Mouse (Mus musculus): ENCODE data around the gene Hnrnph1. TPM values are rescaled to one million over a fixed set of nuclear protein-coding genes. Genes with fewer than 3 reads are reported as not detected.

The Hnrnph1 gene
- polyA plus RNA-seq, 1 experiment from 2014 or later: 384 TPM

DNA sequence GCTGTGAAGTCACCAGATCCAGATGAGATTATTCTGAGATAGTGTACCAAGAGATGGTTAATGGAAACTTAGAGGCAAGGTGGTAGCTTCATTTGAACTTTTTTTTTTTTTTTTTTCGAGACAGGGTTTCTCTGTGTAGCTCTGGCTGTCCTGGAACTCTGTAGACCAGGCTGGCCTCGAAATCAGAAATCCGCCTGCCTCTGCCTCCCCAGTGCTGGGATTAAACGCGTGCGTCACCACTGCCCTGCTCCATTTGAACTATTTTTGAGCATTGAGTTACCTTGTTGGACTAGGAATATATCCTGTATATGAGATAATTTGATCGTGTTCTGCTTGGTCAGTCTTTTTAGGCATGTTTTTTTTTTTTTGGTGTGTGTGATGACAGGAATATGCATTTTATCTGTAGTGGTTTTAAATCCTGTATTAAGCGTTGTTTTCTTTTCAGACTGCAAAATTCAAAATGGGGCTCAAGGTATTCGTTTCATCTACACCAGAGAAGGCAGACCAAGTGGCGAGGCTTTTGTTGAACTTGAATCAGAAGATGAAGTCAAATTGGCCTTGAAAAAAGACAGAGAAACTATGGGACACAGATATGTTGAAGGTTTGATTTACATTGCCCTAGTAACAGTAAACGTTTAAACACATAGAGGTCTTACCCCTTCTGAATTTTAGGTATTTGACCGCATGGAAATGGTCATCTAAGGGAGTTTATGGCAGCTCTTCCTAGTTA lies 2.4 kb downstream of the Hnrnph1 start:
- H3K4me3 ChIP-seq (ENCODE audit: low read length): peak overlapping the region; percentile 92
- H3K36me3 ChIP-seq (ENCODE audit: control insufficient read depth, insufficient read depth, low read length): peaks cover 11% of the 10 kb centered on the region
- WGBS: 68% methylated on average over 12 of the region's 12 CpGs
- ATAC-seq: no peak
- H3K27me3 ChIP-seq (replicated peaks; ENCODE audit: control insufficient read depth, insufficient read depth, low read length): no peaks in the 10 kb centered on the region
- no peak overlapping the region for H3K27ac ChIP-seq (ENCODE audit: low read depth, low read length)
- no peaks in the 10 kb centered on the region for H3K9me3 ChIP-seq (ENCODE audit: control insufficient read depth, low read length)
- H3K4me1 ChIP-seq (ENCODE audit: control insufficient read depth, insufficient read depth, low read depth, low read length): peaks cover 20% of the 10 kb centered on the region
- peak overlapping the region; percentile 91 for H3K4me2 ChIP-seq (ENCODE audit: low read length)
- H3K9ac ChIP-seq (ENCODE audit: low read depth, low read length): peak overlapping the region; percentile 99

DNA sequence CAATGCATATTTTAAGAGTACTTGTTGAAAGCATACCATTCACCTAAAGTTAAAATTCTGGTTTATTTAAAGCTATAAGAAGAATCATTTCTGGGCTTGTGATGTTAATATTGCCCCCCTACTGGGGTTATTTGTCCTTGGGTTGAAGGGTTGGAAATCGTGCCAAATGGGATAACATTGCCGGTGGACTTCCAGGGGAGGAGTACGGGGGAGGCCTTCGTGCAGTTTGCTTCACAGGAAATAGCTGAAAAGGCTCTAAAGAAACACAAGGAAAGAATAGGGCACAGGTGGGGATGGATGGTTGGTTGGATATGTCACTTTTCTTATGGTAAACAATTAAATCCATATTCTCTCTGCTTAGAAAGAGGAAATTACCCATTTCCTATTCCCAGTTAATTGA lies 4.5 kb downstream of the Hnrnph1 start:
- Histone ChIP-seq H3K27ac (ENCODE audit: low read depth, low read length) (no peak overlapping the region), H3K4me3 (ENCODE audit: low read length) (peak overlapping the region; percentile 33), H3K9ac (ENCODE audit: low read depth, low read length) (no peak overlapping the region), H3K4me2 (ENCODE audit: low read length) (peak overlapping the region; percentile 55), H3K27me3 (replicated peaks; ENCODE audit: control insufficient read depth, insufficient read depth, low read length) (no peaks in the 10 kb centered on the region), H3K4me1 (ENCODE audit: control insufficient read depth, insufficient read depth, low read depth, low read length) (peaks cover 18% of the 10 kb centered on the region), H3K36me3 (ENCODE audit: control insufficient read depth, insufficient read depth, low read length) (peaks cover 21% of the 10 kb centered on the region), H3K9me3 (ENCODE audit: control insufficient read depth, low read length) (no peaks in the 10 kb centered on the region)
- no peak for ATAC-seq
- WGBS: 11% methylated on average over 4 of the region's 4 CpGs

DNA sequence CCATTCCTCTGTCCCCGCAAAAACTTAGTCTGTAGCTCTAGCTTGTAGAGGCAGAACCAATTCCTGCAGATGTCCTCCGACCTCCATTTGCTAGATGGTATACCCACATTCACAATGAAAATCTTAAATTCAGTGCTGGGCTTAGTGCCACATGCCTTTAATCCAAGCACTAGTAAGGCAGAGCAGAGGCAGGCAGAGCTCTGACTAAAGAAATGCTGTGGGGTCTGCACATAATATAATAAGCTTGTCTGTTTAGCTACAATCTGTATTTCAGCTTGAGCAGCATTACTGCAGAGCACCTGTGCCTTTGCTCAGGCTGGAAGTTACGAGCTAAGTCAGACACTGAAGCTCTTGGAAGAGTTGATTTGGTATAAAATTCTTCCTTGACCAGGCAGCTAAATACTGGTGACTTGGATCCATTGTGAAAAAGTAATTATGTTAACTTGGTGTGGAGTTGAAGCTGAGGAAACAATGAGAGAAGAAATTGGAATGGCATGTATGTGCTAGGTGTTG lies 10.4 kb downstream of the Hnrnph1 start:
- H3K9ac ChIP-seq (ENCODE audit: low read depth, low read length): no peak overlapping the region
- no peaks in the 10 kb centered on the region for H3K27me3 ChIP-seq (replicated peaks; ENCODE audit: control insufficient read depth, insufficient read depth, low read length)
- no peak overlapping the region for H3K4me2 ChIP-seq (ENCODE audit: low read length)
- H3K27ac ChIP-seq (ENCODE audit: low read depth, low read length): no peak overlapping the region
- H3K4me1 ChIP-seq (ENCODE audit: control insufficient read depth, insufficient read depth, low read depth, low read length): no peaks in the 10 kb centered on the region
- no peaks in the 10 kb centered on the region for H3K9me3 ChIP-seq (ENCODE audit: control insufficient read depth, low read length)
- H3K36me3 ChIP-seq (ENCODE audit: control insufficient read depth, insufficient read depth, low read length): peaks cover 41% of the 10 kb centered on the region
- H3K4me3 ChIP-seq (ENCODE audit: low read length): no peak overlapping the region
- 81% methylated on average over 3 of the region's 3 CpGs for WGBS
- ATAC-seq: no peak

DNA sequence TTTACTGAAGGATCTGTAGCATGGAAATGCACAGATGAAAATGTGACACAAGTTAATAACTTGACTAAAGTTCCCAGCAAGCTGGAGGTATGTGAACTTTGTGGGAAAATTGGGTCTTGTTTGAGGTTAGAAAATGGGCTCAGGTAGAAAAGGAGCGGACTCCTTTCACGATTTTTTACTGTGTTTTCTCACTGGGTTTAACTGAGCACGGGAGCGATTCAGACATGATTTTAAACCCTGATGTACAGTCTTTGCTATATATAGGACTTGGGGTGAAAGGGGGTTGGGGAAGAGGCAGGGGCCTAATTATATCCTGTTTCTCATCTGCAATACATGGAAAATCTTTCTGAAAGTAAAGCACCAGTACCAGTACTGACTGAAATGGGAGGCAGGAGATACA lies 10.9 kb downstream of the Hnrnph1 start:
- no peak for ATAC-seq
- Histone ChIP-seq H3K9me3 (ENCODE audit: control insufficient read depth, low read length) (no peaks in the 10 kb centered on the region), H3K9ac (ENCODE audit: low read depth, low read length) (no peak overlapping the region), H3K27ac (ENCODE audit: low read depth, low read length) (no peak overlapping the region), H3K4me2 (ENCODE audit: low read length) (no peak overlapping the region), H3K27me3 (replicated peaks; ENCODE audit: control insufficient read depth, insufficient read depth, low read length) (no peaks in the 10 kb centered on the region), H3K36me3 (ENCODE audit: control insufficient read depth, insufficient read depth, low read length) (peaks cover 37% of the 10 kb centered on the region), H3K4me1 (ENCODE audit: control insufficient read depth, insufficient read depth, low read depth, low read length) (no peaks in the 10 kb centered on the region), H3K4me3 (ENCODE audit: low read length) (no peak overlapping the region)
- WGBS: 89% methylated on average over 4 of the region's 4 CpGs

DNA sequence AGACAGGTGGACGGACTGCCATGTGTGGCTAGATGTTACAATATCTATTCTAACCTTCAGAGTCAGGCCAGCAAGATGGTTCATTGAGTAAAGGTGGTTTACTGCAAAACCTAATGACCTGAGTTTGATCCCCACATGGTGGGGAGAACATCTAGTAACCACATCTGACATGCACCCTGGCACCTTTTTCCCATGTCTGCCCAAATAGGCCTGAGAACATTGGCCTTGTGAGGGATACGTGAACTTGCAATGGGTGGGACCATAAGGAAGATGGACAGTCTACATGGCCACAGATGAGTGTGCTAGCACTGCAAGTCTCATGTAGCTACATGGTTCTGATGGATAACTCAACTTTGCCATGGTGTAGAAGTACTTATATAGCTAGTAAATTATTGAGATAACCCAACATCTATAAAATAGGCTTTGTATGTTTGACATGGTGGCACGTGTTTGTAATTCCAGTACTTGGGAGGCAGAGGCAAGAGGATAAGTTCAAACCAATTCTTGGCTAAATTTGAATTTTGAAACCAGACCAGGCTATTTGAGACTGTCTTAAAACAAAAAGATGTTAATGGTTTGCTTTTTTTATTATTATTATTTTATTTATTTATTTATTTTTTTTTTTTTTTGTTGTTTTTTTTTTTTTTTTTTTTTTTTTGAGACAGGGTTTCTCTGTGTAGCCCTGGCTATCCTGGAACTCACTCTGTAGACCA lies 11.6 kb downstream of the Hnrnph1 start:
- Histone ChIP-seq H3K4me1 (ENCODE audit: control insufficient read depth, insufficient read depth, low read depth, low read length) (no peaks in the 10 kb centered on the region), H3K27me3 (replicated peaks; ENCODE audit: control insufficient read depth, insufficient read depth, low read length) (no peaks in the 10 kb centered on the region), H3K9me3 (ENCODE audit: control insufficient read depth, low read length) (no peaks in the 10 kb centered on the region), H3K36me3 (ENCODE audit: control insufficient read depth, insufficient read depth, low read length) (peaks cover 32% of the 10 kb centered on the region), H3K4me3 (ENCODE audit: low read length) (no peak overlapping the region), H3K27ac (ENCODE audit: low read depth, low read length) (no peak overlapping the region), H3K9ac (ENCODE audit: low read depth, low read length) (no peak overlapping the region), H3K4me2 (ENCODE audit: low read length) (no peak overlapping the region)
- WGBS: 92% methylated on average over 3 of the region's 3 CpGs
- ATAC-seq: no peak

DNA sequence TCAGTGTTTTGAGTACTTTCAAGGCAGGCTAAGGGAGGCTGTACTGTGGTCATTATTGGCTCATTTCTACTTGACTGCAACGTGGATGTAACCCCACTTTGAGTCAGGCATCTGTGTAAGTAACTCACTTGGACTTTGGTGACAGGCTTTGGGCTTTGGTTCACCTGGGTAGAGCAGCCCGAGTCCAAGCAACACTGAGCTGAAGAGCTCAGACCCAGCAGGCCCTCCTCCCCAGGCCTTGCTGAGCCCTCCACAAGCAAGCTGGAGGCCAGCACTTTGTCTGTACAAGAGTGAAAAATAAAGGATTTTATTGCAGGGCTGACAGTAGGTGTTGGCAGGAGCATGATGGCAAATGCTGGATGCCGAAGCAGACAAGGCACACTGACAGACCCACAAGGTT lies 12.2 kb downstream of the Hnrnph1 start:
- H3K9ac ChIP-seq (ENCODE audit: low read depth, low read length): no peak overlapping the region
- H3K4me2 ChIP-seq (ENCODE audit: low read length): no peak overlapping the region
- H3K4me1 ChIP-seq (ENCODE audit: control insufficient read depth, insufficient read depth, low read depth, low read length): no peaks in the 10 kb centered on the region
- ATAC-seq: no peak
- 77% methylated on average over 3 of the region's 3 CpGs for WGBS
- H3K4me3 ChIP-seq (ENCODE audit: low read length): no peak overlapping the region
- no peak overlapping the region for H3K27ac ChIP-seq (ENCODE audit: low read depth, low read length)
- peaks cover 36% of the 10 kb centered on the region for H3K36me3 ChIP-seq (ENCODE audit: control insufficient read depth, insufficient read depth, low read length)
- no peaks in the 10 kb centered on the region for H3K9me3 ChIP-seq (ENCODE audit: control insufficient read depth, low read length)
- no peaks in the 10 kb centered on the region for H3K27me3 ChIP-seq (replicated peaks; ENCODE audit: control insufficient read depth, insufficient read depth, low read length)

DNA sequence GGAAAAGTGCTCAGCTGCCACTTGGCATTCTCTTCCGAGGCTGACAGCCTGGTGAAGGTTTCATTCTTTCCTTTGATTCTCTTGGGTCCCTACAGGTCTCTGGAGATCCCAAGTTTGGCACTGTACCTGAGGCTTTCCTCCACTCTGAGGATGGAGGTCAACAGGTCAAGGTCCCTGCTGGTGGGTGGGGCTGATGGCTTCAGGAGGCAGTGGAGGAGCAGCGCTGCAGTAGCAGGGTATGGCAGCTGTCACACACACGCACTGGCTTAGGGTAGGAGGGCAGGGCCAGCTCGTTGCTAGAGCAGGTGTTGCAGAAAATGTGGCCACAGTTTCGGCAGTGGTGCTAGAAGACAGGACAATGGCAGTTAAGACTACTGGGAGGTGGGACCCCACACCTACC lies 12.8 kb downstream of the Hnrnph1 start:
- Histone ChIP-seq H3K27me3 (replicated peaks; ENCODE audit: control insufficient read depth, insufficient read depth, low read length) (no peaks in the 10 kb centered on the region), H3K4me2 (ENCODE audit: low read length) (no peak overlapping the region), H3K36me3 (ENCODE audit: control insufficient read depth, insufficient read depth, low read length) (peaks cover 34% of the 10 kb centered on the region), H3K27ac (ENCODE audit: low read depth, low read length) (no peak overlapping the region), H3K9ac (ENCODE audit: low read depth, low read length) (no peak overlapping the region), H3K9me3 (ENCODE audit: control insufficient read depth, low read length) (no peaks in the 10 kb centered on the region), H3K4me1 (ENCODE audit: control insufficient read depth, insufficient read depth, low read depth, low read length) (no peaks in the 10 kb centered on the region), H3K4me3 (ENCODE audit: low read length) (no peak overlapping the region)
- 68% methylated on average over 5 of the region's 5 CpGs for WGBS
- ATAC-seq: no peak

DNA sequence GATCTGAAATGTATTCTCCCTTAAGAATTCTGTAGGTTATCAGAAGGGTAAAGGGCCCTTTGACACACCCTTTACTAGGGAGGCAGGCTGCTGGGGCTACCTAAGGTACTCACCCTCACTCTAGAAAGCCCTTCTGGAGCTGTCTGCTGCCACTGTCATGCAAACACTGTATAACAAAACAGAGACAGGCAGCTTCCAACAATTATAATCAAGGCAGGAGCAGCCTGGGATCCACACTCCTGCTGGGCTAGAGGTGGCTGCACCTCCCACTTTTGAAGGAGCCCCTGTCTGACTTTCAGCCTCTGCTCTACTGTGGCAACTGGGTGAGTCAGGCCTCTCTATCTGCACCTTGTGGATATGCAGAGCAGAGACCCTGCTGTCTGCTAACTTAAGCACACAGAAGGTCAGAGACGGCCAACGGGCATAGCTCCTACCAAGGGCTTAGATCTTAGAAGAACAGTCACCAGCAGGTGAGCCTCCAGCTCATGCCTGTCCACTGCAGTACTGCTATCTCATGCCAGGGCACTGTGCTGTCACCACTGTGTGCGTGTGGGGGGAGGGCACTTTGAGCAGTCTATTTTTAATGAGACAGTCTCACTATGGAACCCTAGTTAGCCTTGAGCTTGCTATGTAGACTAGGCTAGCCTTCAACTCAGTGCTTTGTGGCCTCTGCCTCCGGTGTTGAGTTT lies 14.6 kb downstream of the Hnrnph1 start:
- Histone ChIP-seq H3K27me3 (replicated peaks; ENCODE audit: control insufficient read depth, insufficient read depth, low read length) (no peaks in the 10 kb centered on the region), H3K4me3 (ENCODE audit: low read length) (no peak overlapping the region), H3K36me3 (ENCODE audit: control insufficient read depth, insufficient read depth, low read length) (peaks cover 31% of the 10 kb centered on the region), H3K9ac (ENCODE audit: low read depth, low read length) (no peak overlapping the region), H3K9me3 (ENCODE audit: control insufficient read depth, low read length) (no peaks in the 10 kb centered on the region), H3K4me1 (ENCODE audit: control insufficient read depth, insufficient read depth, low read depth, low read length) (no peaks in the 10 kb centered on the region), H3K27ac (ENCODE audit: low read depth, low read length) (no peak overlapping the region), H3K4me2 (ENCODE audit: low read length) (no peak overlapping the region)
- no peak for ATAC-seq
- 85% methylated on average over 4 of the region's 4 CpGs for whole genome bisulfite sequencing

DNA sequence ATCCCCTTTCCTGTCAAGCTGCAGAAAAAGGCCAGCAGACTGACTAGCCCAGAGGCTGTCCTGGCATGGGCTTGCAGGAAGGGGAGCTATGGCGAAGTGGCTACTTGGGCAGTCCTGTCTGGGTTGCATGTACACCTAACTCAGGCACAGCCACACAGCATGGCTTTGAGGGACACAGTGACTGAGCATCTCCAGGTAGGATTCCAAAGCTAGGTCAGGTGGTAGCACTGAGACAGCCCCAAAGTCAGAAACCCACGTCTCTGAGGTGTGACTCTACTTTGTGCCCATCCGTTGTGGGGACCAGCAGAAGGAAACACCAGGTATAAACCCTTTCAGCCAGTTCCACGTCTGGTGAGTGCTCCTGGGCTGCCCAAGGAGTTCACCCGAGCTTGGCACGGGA lies 16.5 kb downstream of the Hnrnph1 start:
- Histone ChIP-seq H3K4me2 (ENCODE audit: low read length) (no peak overlapping the region), H3K36me3 (ENCODE audit: control insufficient read depth, insufficient read depth, low read length) (peaks cover 22% of the 10 kb centered on the region), H3K27ac (ENCODE audit: low read depth, low read length) (no peak overlapping the region), H3K9me3 (ENCODE audit: control insufficient read depth, low read length) (no peaks in the 10 kb centered on the region), H3K9ac (ENCODE audit: low read depth, low read length) (no peak overlapping the region), H3K27me3 (replicated peaks; ENCODE audit: control insufficient read depth, insufficient read depth, low read length) (no peaks in the 10 kb centered on the region), H3K4me3 (ENCODE audit: low read length) (no peak overlapping the region), H3K4me1 (ENCODE audit: control insufficient read depth, insufficient read depth, low read depth, low read length) (no peaks in the 10 kb centered on the region)
- WGBS: 93% methylated on average over 6 of the region's 6 CpGs
- ATAC-seq: no peak
